Mouse (Mus musculus) MEL (cell line): ENCODE results near the gene Proca1. TPM values are rescaled to one million over a fixed set of nuclear protein-coding genes. Genes with fewer than 3 reads are reported as not detected.

Experiments
- DNase-seq: peaks from one replicate; pipeline ENCODE4 v3.0.0; 2011; ENCODE audit warnings: low read depth, low spot score
- H3K27ac ChIP-seq: 2 replicates; pipeline ENCODE4 v1.5.1; 2012; ENCODE audit warnings: low read depth, mild to moderate bottlenecking, control low read depth, low read length, moderate library complexity; ENCODE audit not compliant: control insufficient read depth
- H3K27me3 ChIP-seq, 2 experiments: fragments of 150-350 bp in 1 of 2; sonication (generic) in 1 of 2; 2 replicates each; pipeline ENCODE4 v1.6.1; 2012; ENCODE audit warnings: low read length in 2 of 2, mild to moderate bottlenecking in 2 of 2, improper control_type of control experiment in 1 of 2, moderate library complexity in 1 of 2; ENCODE audit not compliant: insufficient read depth in 2 of 2, control insufficient read depth in 1 of 2
- H3K36me3 ChIP-seq, 2 experiments: 2 replicates each; pipeline ENCODE4 v1.6.1; 2012 to 2014; ENCODE audit warnings: low read length in 2 of 2, improper control_type of control experiment in 1 of 2, inconsistent platforms in 1 of 2, mild to moderate bottlenecking in 1 of 2; ENCODE audit not compliant: insufficient read depth in 2 of 2, control insufficient read depth in 1 of 2
- H3K4me1 ChIP-seq, 2 experiments: fragments of 150-350 bp in 1 of 2; sonication (generic) in 1 of 2; 2 replicates each; pipeline ENCODE4 v1.6.1; 2012; ENCODE audit warnings: low read length in 2 of 2, improper control_type of control experiment in 1 of 2, mild to moderate bottlenecking in 1 of 2; ENCODE audit not compliant: insufficient read depth in 2 of 2, control insufficient read depth in 1 of 2
- H3K4me3 ChIP-seq, 2 experiments: fragments of 150-350 bp in 1 of 2; sonication (generic) in 1 of 2; 2 replicates each; pipeline ENCODE4 v1.5.1; 2012; ENCODE audit warnings: low read depth in 2 of 2, low read length in 2 of 2, mild to moderate bottlenecking in 2 of 2, moderate library complexity in 2 of 2, control low read depth in 1 of 2, improper control_type of control experiment in 1 of 2; ENCODE audit not compliant: control insufficient read depth in 1 of 2, insufficient read depth in 1 of 2
- H3K79me2 ChIP-seq: 2 replicates; pipeline ENCODE4 v1.6.1; 2012; ENCODE audit warnings: mild to moderate bottlenecking, low read length, moderate library complexity; ENCODE audit not compliant: control insufficient read depth, poor library complexity, insufficient read depth
- H3K9ac ChIP-seq: 2 replicates; pipeline ENCODE4 v1.6.1; 2012; ENCODE audit warnings: low read depth, mild to moderate bottlenecking, control low read depth, low read length, moderate library complexity; ENCODE audit not compliant: control insufficient read depth, poor library complexity, severe bottlenecking
- H3K9me3 ChIP-seq: fragments of 150-350 bp; sonication (generic); replicated peaks from 2 replicates; pipeline ENCODE4 v1.6.1; 2012; ENCODE audit warnings: mild to moderate bottlenecking, low read length, improper control_type of control experiment, moderate library complexity; ENCODE audit not compliant: insufficient read depth
- BHLHE40 ChIP-seq: IDR thresholded peaks from 2 replicates; pipeline ENCODE4 v1.6.1; 2012; ENCODE audit warnings: low read depth, mild to moderate bottlenecking, inconsistent platforms, low read length, improper control_type of control experiment, borderline replicate concordance
- CHD2 ChIP-seq: IDR thresholded peaks from 2 replicates; pipeline ENCODE4 v1.6.1; 2011; ENCODE audit warnings: low read length, improper control_type of control experiment
- CTCF ChIP-seq, 3 experiments: IDR thresholded peaks in 2 of 3; conservative IDR thresholded peaks in 1 of 3; 2 replicates each; pipeline ENCODE4 v1.5.1; 2011 to 2012; ENCODE audit warnings: low read length in 3 of 3, low read depth in 2 of 3, mild to moderate bottlenecking in 2 of 3, improper control_type of control experiment in 1 of 3, inconsistent platforms in 1 of 3, mixed read lengths in 1 of 3, moderate library complexity in 1 of 3; ENCODE audit not compliant: control insufficient read depth in 1 of 3, insufficient read depth in 1 of 3, poor library complexity in 1 of 3, severe bottlenecking in 1 of 3
- EP300 ChIP-seq, 2 experiments: IDR thresholded peaks; 2 replicates each; pipeline ENCODE4 v1.6.1; 2011; ENCODE audit warnings: improper control_type of control experiment in 2 of 2, low read length in 2 of 2, low read depth in 1 of 2, mild to moderate bottlenecking in 1 of 2
- GATA1 ChIP-seq: IDR thresholded peaks from 2 replicates; pipeline ENCODE4 v1.6.1; 2011; ENCODE audit warnings: low read depth, low read length, improper control_type of control experiment
- HCFC1 ChIP-seq: IDR thresholded peaks from 2 replicates; pipeline ENCODE4 v1.6.1; 2012; ENCODE audit warnings: low read depth, mild to moderate bottlenecking, inconsistent platforms, low read length, improper control_type of control experiment, moderate library complexity
- JUND ChIP-seq: IDR thresholded peaks from 2 replicates; pipeline ENCODE4 v1.6.1; 2011; ENCODE audit warnings: low read depth, mild to moderate bottlenecking, improper control_type of control experiment, low read length
- KAT2A ChIP-seq: conservative IDR thresholded peaks from 2 replicates; pipeline ENCODE4 v1.6.1; 2012; ENCODE audit warnings: low read depth, low read length, improper control_type of control experiment, inconsistent platforms
- MAX ChIP-seq: IDR thresholded peaks from 2 replicates; pipeline ENCODE4 v1.6.1; 2011; ENCODE audit warnings: low read length, improper control_type of control experiment
- MAZ ChIP-seq: IDR thresholded peaks from 2 replicates; pipeline ENCODE4 v1.6.1; 2012; ENCODE audit warnings: low read depth, mild to moderate bottlenecking, inconsistent platforms, low read length, improper control_type of control experiment
- MYB ChIP-seq: IDR thresholded peaks from 2 replicates; pipeline ENCODE4 v1.6.1; 2011; ENCODE audit warnings: mild to moderate bottlenecking, low read depth, low read length, improper control_type of control experiment
- MYC ChIP-seq: IDR thresholded peaks from 2 replicates; pipeline ENCODE4 v1.6.1; 2011; ENCODE audit warnings: low read depth, mild to moderate bottlenecking, low read length, improper control_type of control experiment, moderate library complexity
- NELFE ChIP-seq: IDR thresholded peaks from 2 replicates; pipeline ENCODE4 v1.6.1; 2011; ENCODE audit warnings: low read depth, low read length, improper control_type of control experiment
- NRF1 ChIP-seq: IDR thresholded peaks from 2 replicates; pipeline ENCODE4 v1.6.1; 2014; ENCODE audit warnings: low read depth, mild to moderate bottlenecking, inconsistent platforms, low read length, improper control_type of control experiment, moderate library complexity; ENCODE audit not compliant: poor library complexity, insufficient read depth, severe bottlenecking
- POLR2A ChIP-seq, 2 experiments: IDR thresholded peaks; 2 replicates each; pipeline ENCODE4 v1.6.1; 2011 to 2012; ENCODE audit warnings: low read length in 2 of 2, mild to moderate bottlenecking in 2 of 2, control low read depth in 1 of 2, improper control_type of control experiment in 1 of 2, low read depth in 1 of 2, moderate library complexity in 1 of 2; ENCODE audit not compliant: control insufficient read depth in 1 of 2, insufficient read depth in 1 of 2, poor library complexity in 1 of 2
- POLR2AphosphoS2 ChIP-seq: IDR thresholded peaks from 2 replicates; pipeline ENCODE4 v1.6.1; 2011; ENCODE audit warnings: low read length, improper control_type of control experiment
- POLR2AphosphoS5 ChIP-seq: IDR thresholded peaks from 2 replicates; pipeline ENCODE4 v1.6.1; 2012; ENCODE audit warnings: low read depth, borderline replicate concordance, mild to moderate bottlenecking, inconsistent platforms, low read length, moderate library complexity, mixed read lengths
- RAD21 ChIP-seq: IDR thresholded peaks from 2 replicates; pipeline ENCODE4 v1.6.1; 2011; ENCODE audit warnings: mild to moderate bottlenecking, low read depth, low read length, improper control_type of control experiment
- TAL1 ChIP-seq: IDR thresholded peaks from 2 replicates; pipeline ENCODE4 v1.6.1; 2012; ENCODE audit warnings: mild to moderate bottlenecking, inconsistent platforms, low read length, moderate library complexity, mixed read lengths
- TCF12 ChIP-seq: IDR thresholded peaks from 2 replicates; pipeline ENCODE4 v1.6.1; 2014; ENCODE audit warnings: low read depth, mild to moderate bottlenecking, inconsistent platforms, low read length, improper control_type of control experiment, moderate library complexity
- USF1 ChIP-seq: IDR thresholded peaks from 2 replicates; pipeline ENCODE4 v1.6.1; 2014; ENCODE audit warnings: low read depth, mild to moderate bottlenecking, inconsistent platforms, low read length, improper control_type of control experiment, moderate library complexity
- ZC3H11A ChIP-seq: IDR thresholded peaks from 2 replicates; pipeline ENCODE4 v1.6.1; 2012; ENCODE audit warnings: low read depth, mild to moderate bottlenecking, inconsistent platforms, low read length, improper control_type of control experiment
- ZKSCAN1 ChIP-seq: IDR thresholded peaks from 2 replicates; pipeline ENCODE4 v1.6.1; 2012; ENCODE audit warnings: low read depth, mild to moderate bottlenecking, inconsistent platforms, low read length, improper control_type of control experiment, moderate library complexity
- ZMIZ1 ChIP-seq: IDR thresholded peaks from 2 replicates; pipeline ENCODE4 v1.6.1; 2012; ENCODE audit warnings: low read depth, mild to moderate bottlenecking, inconsistent platforms, low read length, improper control_type of control experiment, moderate library complexity
- polyA plus RNA-seq, 2 experiments: library from polyadenylated mRNA; stranded (reverse) in 1 of 2; unstranded in 1 of 2; fragments of >175 nt in 1 of 2; fragments of >200 nt in 1 of 2; gene quantifications; 2 replicates each; pipeline versions ENCODE4 v1.2.1 to v1.2.4; 2012; ENCODE audit warnings: low replicate concordance in 2 of 2, low read depth in 1 of 2; ENCODE audit not compliant: insufficient read length in 2 of 2, insufficient read depth in 1 of 2, missing spikeins in 1 of 2
- total RNA-seq: library from RNA; depleted of rRNA; stranded (reverse); fragments of 300-350 nt; gene quantifications from 2 replicates; pipeline ENCODE4 v1.2.3, GENCODE M21; 2012

The Proca1 gene
- total and polyA plus RNA-seq, 3 experiments = 0.15 to 0.54 TPM; not detected in 1

DNA sequence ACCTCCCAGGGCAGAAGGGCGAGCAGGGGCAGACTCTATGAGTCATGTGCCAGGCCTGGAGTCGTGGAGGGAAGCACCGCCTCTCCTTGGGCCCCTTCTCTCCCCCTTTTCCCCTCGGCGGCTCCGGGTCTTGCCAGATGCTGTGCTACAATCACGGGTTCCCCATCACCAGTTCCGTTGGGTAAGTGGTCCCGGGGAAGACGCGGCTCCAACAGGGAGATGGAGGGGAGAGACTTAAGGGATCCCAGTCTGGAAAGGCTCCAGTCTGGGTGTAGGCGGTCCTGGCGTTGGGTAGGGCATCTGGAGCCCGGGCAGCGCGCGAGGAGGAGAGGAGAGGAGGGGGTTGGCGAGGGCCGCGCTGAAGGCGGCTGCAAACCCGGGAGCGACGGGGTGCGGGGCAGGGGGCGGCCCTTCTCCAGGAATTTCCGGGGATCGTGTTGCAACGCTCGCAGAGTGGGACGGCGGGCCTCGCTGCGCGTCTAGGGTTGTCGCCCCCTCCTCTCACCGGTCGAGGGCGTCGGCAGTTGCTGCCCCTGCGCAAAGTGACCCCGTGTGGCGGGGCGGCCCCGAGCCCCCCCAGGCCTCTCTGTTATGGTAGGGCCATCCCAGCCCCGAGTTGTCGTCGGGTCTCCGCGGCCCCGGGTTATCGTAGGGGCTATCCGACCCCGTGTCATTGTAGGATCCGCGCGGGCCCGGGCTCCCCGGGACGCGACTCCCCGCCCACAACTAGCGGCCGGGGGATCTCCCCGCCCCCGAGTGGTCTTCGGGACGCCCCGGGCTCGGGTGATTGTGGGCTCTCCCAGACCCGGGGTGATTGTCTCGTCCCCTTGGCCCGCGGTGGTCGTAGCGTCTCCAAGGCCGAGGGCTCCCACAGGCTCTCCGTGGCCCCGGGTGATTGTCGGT is 4.6 kb upstream of the Proca1 start, which contains the start of gene Rab34:
Gene Rab34 (plus strand): TSS at position 100 of the 903 bp plus-strand sequence.
- Histone ChIP-seq H3K9ac (peak within 1 kb of the TSS; percentile 88), H3K79me2 (peaks cover 9% of the 10 kb centered on the region; the same call in 1 of the 2 replicates), H3K36me3 (peaks cover 0 to 6% of the 10 kb centered on the region in 2 experiments; a peak in 3 of 4 replicates), H3K4me3 (peak within 1 kb of the TSS; percentile 72 to 73), H3K27ac (no peak within 1 kb of the TSS), H3K9me3 (no peaks in the 10 kb centered on the region), H3K27me3 (peaks cover 0 to 6% of the 10 kb centered on the region in 2 experiments; a peak in 1 of 4 replicates), H3K4me1 (peaks cover 0 to 12% of the 10 kb centered on the region in 2 experiments; a peak in 2 of 4 replicates)
- TF ChIP-seq POLR2A (IDR thresholded peaks at IDR 0.05; ENCODE audit: control insufficient read depth in 1 of 2, insufficient read depth in 1 of 2, low read depth in 1 of 2, low read length in 2 of 2, poor library complexity in 1 of 2) (peak in 1 of 2 experiments; percentile 12; a peak in 1 of 4 replicates), MAZ (peak; percentile 34; the same call in 1 of the 2 replicates), NRF1 (peak; percentile 15; the same call in 1 of the 2 replicates), USF1 (0 out of 2 replicates have a peak, but pooled peaks have one; percentile 42), BHLHE40 (no peak), NELFE (peak; percentile 14; the same call in 1 of the 2 replicates), MYC (no peak)
- DNase-seq = peak; percentile 57

DNA sequence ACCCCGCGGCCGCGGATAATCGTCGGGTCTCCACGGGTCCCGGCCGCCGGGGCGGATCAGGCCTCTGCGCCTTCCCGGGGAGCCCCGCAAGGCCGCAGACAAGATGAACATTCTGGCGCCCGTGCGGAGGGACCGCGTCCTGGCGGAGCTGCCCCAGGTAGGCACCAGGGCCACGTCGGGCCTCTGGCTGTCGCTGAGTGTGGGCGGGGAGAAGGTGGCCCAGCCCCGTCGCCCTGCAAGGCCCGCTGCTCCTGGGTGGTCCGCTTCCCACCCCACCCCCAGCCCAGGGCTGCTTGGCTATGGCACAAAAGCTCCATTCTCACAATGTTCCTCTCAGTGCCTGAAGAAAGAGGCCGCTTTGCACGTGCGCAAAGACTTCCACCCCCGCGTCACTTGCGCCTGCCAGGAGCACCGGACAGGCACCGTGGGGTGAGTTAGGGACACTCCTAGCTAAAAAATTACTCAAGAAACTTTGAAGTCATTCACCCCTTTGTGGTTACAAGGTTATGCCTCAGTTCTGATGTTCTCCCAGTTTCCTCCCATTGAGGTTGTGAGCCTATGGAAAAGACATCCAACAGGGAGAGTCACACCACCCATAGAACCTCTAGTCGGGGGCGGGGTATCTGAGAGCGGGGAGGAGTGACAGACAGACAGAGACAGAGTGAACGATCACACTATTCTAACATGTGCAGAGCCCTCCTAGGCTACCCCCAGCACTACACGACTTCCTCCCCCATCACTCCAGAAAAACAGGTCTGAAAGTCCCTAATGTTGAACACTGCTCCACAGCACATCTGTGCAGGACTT is 3.8 kb upstream of the Proca1 start:
- H3K79me2 ChIP-seq = peaks cover 7% of the 10 kb centered on the region; the same call in 1 of the 2 replicates
- no peaks in the 10 kb centered on the region for H3K9me3 ChIP-seq
- H3K36me3 ChIP-seq = peaks cover 0 to 6% of the 10 kb centered on the region in 2 experiments; a peak in 3 of 4 replicates
- H3K9ac ChIP-seq = peak overlapping the region; percentile 88
- DNase-seq = peak; percentile 71
- peak overlapping the region; percentile 28 for H3K27ac ChIP-seq
- peaks cover 0 to 15% of the 10 kb centered on the region in 2 experiments; a peak in 3 of 4 replicates for H3K4me1 ChIP-seq
- H3K27me3 ChIP-seq = peaks cover 0 to 6% of the 10 kb centered on the region in 2 experiments; a peak in 1 of 4 replicates
- peak overlapping the region; percentile 72 to 73 for H3K4me3 ChIP-seq
- no peak for TF ChIP-seq CTCF (IDR thresholded peaks at IDR 0.05 in 2 of 3, conservative IDR thresholded peaks at IDR 0.05 in 1 of 3; ENCODE audit: control insufficient read depth in 1 of 3, insufficient read depth in 1 of 3, low read depth in 2 of 3, low read length in 3 of 3, poor library complexity in 1 of 3, severe bottlenecking in 1 of 3)
- 0 out of 2 replicates have a peak, but pooled peaks have one; percentile 32 for TF ChIP-seq MAZ
- TF ChIP-seq CHD2 = no peak
- peak in 1 of 2 experiments; percentile 38; a peak in 1 of 4 replicates for TF ChIP-seq POLR2A (IDR thresholded peaks at IDR 0.05; ENCODE audit: control insufficient read depth in 1 of 2, insufficient read depth in 1 of 2, low read depth in 1 of 2, low read length in 2 of 2, poor library complexity in 1 of 2)
- TF ChIP-seq TAL1 = no peak
- TF ChIP-seq GATA1 = no peak
- 0 out of 2 replicates have a peak, but pooled peaks have one; percentile 23 for TF ChIP-seq USF1
- TF ChIP-seq ZMIZ1 = peak; percentile 52; the same call in 1 of the 2 replicates
- TF ChIP-seq NRF1 = peak; percentile 71
- peak; percentile 5; the same call in 1 of the 2 replicates for TF ChIP-seq HCFC1
- no peak for TF ChIP-seq RAD21
- TF ChIP-seq EP300 (IDR thresholded peaks at IDR 0.05; ENCODE audit: low read depth in 1 of 2, low read length in 2 of 2) = no peak
- TF ChIP-seq POLR2AphosphoS5 = no peak
- TF ChIP-seq NELFE = peak; percentile 42
- no peak; the same call in 1 of the 2 replicates for TF ChIP-seq TCF12
- TF ChIP-seq POLR2AphosphoS2 = no peak
- TF ChIP-seq ZKSCAN1 = no peak
- TF ChIP-seq ZC3H11A = no peak
- TF ChIP-seq MYC = no peak; the same call in 1 of the 2 replicates
- TF ChIP-seq MYB = no peak
- no peak for TF ChIP-seq JUND
- no peak for TF ChIP-seq KAT2A
- TF ChIP-seq MAX = peak; percentile 80
